Mouse (Mus musculus): ENCODE results near the gene Mchr1.
A peak's percentile ranks its signal among the peaks of the same experiment; 100 is the strongest.

The Mchr1 gene

GRCm38 (mm10) chr15:81228258-81228657, 7.0 kb upstream of the Mchr1 start:
- no peak for DNase-seq

- no peak for DNase-seq
These were observed 5.5 kb upstream of the Mchr1 start for GRCm38 (mm10) chr15:81229791-81230190.

- no peak for DNase-seq
These were observed 4.0 kb upstream of the Mchr1 start for GRCm38 (mm10) chr15:81231325-81231724.

- DNase-seq = no peak
These were observed 763 bp downstream of the Mchr1 start for GRCm38 (mm10) chr15:81236062-81236461.

GRCm38 (mm10) chr15:81237471-81237870, 2.2 kb downstream of the Mchr1 start:
- DNase-seq = no peak

- no peak for DNase-seq
These were observed 4.0 kb downstream of the Mchr1 start for GRCm38 (mm10) chr15:81239261-81239660.

GRCm38 (mm10) chr15:81239794-81240343, 4.6 kb downstream of the Mchr1 start:
- no peak for DNase-seq

- DNase-seq = no peak
These were observed 11.6 kb downstream of the Mchr1 start for GRCm38 (mm10) chr15:81246890-81247289.

- DNase-seq = no peak
These were observed 12.5 kb downstream of the Mchr1 start for GRCm38 (mm10) chr15:81247583-81248340.

GRCm38 (mm10) chr15:81248341-81248679, 13.0 kb downstream of the Mchr1 start:
- no peak for DNase-seq

GRCm38 (mm10) chr15:81248951-81249579, 13.8 kb downstream of the Mchr1 start:
- no peak for DNase-seq

GRCm38 (mm10) chr15:81252626-81253174, 17.4 kb downstream of the Mchr1 start:
- DNase-seq = no peak

- no peak for DNase-seq
These were observed 18.3 kb downstream of the Mchr1 start for GRCm38 (mm10) chr15:81253585-81253984.

- DNase-seq = no peak
These were observed 18.9 kb downstream of the Mchr1 start for GRCm38 (mm10) chr15:81254113-81254640.

GRCm38 (mm10) chr15:81255063-81255462, 19.8 kb downstream of the Mchr1 start:
- no peak for DNase-seq

- DNase-seq = no peak
These were observed 23.0 kb downstream of the Mchr1 start for GRCm38 (mm10) chr15:81258296-81258695.

- DNase-seq = no peak
These were observed 24.0 kb downstream of the Mchr1 start for GRCm38 (mm10) chr15:81259304-81259703.

GRCm38 (mm10) chr15:81260208-81260607, 24.9 kb downstream of the Mchr1 start:
- no peak for DNase-seq

GRCm38 (mm10) chr15:81264392-81265095, 29.2 kb downstream of the Mchr1 start:
- DNase-seq = peak; percentile 4

GRCm38 (mm10) chr15:81267416-81267815, 32.1 kb downstream of the Mchr1 start:
- DNase-seq = no peak

GRCm38 (mm10) chr15:81272305-81273053, 37.2 kb downstream of the Mchr1 start:
- peak; percentile 74 for DNase-seq

GRCm38 (mm10) chr15:81273361-81273760, 38.1 kb downstream of the Mchr1 start:
- DNase-seq = no peak

All from cerebellum, adult 8-10 months (tissue).